Mouse (Mus musculus) spleen, adult 2 months (tissue): ENCODE measurements around the gene Kbtbd6.

Experiments used
- CTCF ChIP-seq: fragments of 200-500 bp; IDR thresholded peaks from 2 replicates; pipeline ENCODE4 v1.5.1; 2011; ENCODE audit warnings: mild to moderate bottlenecking, inconsistent platforms; ENCODE audit not compliant: insufficient read depth, insufficient read length, insufficient replicate concordance; ENCODE audit errors: extremely low read depth
- POLR2A ChIP-seq: fragments of 200-500 bp; IDR thresholded peaks from 2 replicates; pipeline ENCODE4 v1.6.1; 2011; ENCODE audit warnings: low read depth, low read length, inconsistent platforms

DNA sequence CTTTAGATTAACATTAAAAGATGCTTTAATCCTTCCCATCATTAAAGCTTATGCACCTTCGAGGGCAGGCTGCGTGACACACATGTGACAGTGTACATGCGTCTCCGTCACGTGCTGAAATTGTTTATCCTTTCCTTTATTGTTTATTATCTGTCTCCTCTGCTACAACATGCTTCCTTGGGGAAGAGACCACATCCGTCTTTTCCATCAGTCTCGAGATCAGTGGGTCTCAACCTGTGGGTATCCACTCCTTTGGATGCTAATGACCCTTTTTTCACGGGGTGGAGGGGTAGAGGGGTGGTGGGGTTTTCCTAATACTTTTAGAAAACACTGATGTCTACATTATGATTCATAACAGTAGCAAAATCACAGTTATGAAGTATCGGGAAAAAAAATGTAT, 7.0 kb upstream of the Kbtbd6 start:
- TF ChIP-seq CTCF (no peak), POLR2A (no peak)
